Comparison of ENCODE assay signal across 20 mouse cellular contexts in the genomic region with DNA sequence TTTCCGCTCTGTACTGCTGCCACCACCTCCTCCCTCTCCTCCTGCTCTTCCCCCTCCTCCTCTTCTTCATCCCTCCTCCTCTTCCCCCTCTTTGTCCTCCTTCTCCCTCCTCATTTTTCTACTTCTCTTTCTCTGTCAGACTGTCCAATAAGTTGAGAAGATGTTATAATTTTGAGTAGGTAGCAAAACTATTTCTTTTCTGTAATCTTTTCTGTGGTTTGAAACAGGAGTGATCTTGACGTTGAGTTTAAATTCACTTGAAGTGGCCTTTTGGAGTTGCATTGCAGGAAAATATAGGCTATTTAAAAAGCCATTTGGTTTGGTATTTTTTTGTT. TPM values are rescaled to one million over a fixed set of nuclear protein-coding genes. Genes with fewer than 3 reads are reported as not detected.
DNase-seq lines count a peak whose midpoint lies in the region; ATAC-seq and TF ChIP-seq lines count a peak whose summit lies in the region.
"Had no signal": no experiment of that assay in that cellular context is flagged by ENCODE, and none has a peak within 500 bp of the region (broad histone marks: within the 10 kb centered on the region; RNA-seq: fewer than 3 reads in every experiment).

No protein-coding gene starts in this region.

- no peaks in the 10 kb centered on the region for H3K79me2 ChIP-seq in heart, adult 2 months (replicated peaks; ENCODE audit: control insufficient read depth, insufficient read depth, low read length)

- TF ChIP-seq POLR2A in heart, adult 2 months (IDR thresholded peaks at IDR 0.05; ENCODE audit: insufficient read depth, low read depth, low read length): no peak
- TF ChIP-seq POLR2A in spleen, adult 2 months (IDR thresholded peaks at IDR 0.05; ENCODE audit: low read depth, low read length): no peak

- TF ChIP-seq CTCF in heart, adult 2 months (IDR thresholded peaks at IDR 0.05): no peak
- TF ChIP-seq CTCF in heart, postnatal 0 days (IDR thresholded peaks at IDR 0.05; ENCODE audit: low read depth): no peak
- TF ChIP-seq CTCF in spleen, adult 2 months (IDR thresholded peaks at IDR 0.05; ENCODE audit: extremely low read depth, insufficient read depth, insufficient read length, insufficient replicate concordance): no peak

- H3K27ac ChIP-seq in heart, adult 2 months: peak overlapping the region; percentile 81
- peak overlapping the region; percentile 84 for H3K27ac ChIP-seq in heart, postnatal 0 days (ENCODE audit: low read depth)
- peak overlapping the region; percentile 99 for H3K27ac ChIP-seq in spleen, adult 2 months (ENCODE audit: insufficient read depth, low read length)
- H3K27ac ChIP-seq: embryonic facial prominence, embryonic 12.5 days; hindbrain, postnatal 0 days; neural tube, embryonic 12.5 days had no signal

- DNase-seq in heart, adult 2 months: no peak
- DNase-seq in heart, adult 11 months: no peak
- DNase-seq in heart, postnatal 0 days (ENCODE audit: low spot score): no peak
- no peak for DNase-seq in heart, adult 9 months (ENCODE audit: low spot score in 2 of 2)
- no peak for DNase-seq in spleen, adult 2 months (ENCODE audit: low read depth in 1 of 2, low spot score in 2 of 2)
- no peak for DNase-seq in spleen, postnatal 14 days (ENCODE audit: low spot score in 2 of 2)
- no peak for DNase-seq in layer of hippocampus, postnatal 25 days (ENCODE audit: extremely low spot score in 1 of 2, low spot score in 1 of 2)
- DNase-seq in left cerebral cortex, postnatal 36 days (ENCODE audit: low spot score in 2 of 2): no peak
- DNase-seq: cerebellum, adult 11-12 months; cerebellum, postnatal 14 days; gastrocnemius, postnatal 10 days; midbrain, embryonic 14.5 days; retina, postnatal 1 day had no signal

- H3K27me3 ChIP-seq in heart, adult 2 months (ENCODE audit: control insufficient read depth, insufficient read depth, low read length): no peaks in the 10 kb centered on the region
- H3K27me3 ChIP-seq in heart, postnatal 0 days (ENCODE audit: control insufficient read depth, insufficient read depth, low read length): no peaks in the 10 kb centered on the region
- H3K27me3 ChIP-seq in spleen, adult 2 months (ENCODE audit: control insufficient read depth, insufficient read depth, low read length): no peaks in the 10 kb centered on the region
- H3K27me3 ChIP-seq: embryonic facial prominence, embryonic 12.5 days; kidney, embryonic 15.5 days; neural tube, embryonic 12.5 days; Patski had no signal

- intact Hi-C loops in heart, adult 2 months (cut with DNase I): loop anchor here (1.0 to 5.0 kb wide), 3 partner anchors 21 to 130 kb away; no protein-coding TSS in a partner anchor
- intact Hi-C loops in left cerebral cortex, postnatal 36 days (cut with DNase I): no loop called here

- H3K9me3 ChIP-seq in heart, postnatal 0 days (replicated peaks; ENCODE audit: control insufficient read depth, low read length): no peaks in the 10 kb centered on the region
- H3K9me3 ChIP-seq: embryonic facial prominence, embryonic 12.5 days; G1E; kidney, embryonic 15.5 days; neural tube, embryonic 12.5 days had no signal

- ATAC-seq in heart, postnatal 0 days (ENCODE audit: insufficient read depth, low read depth): no peak
- ATAC-seq: forebrain, embryonic 14.5 days; hindbrain, postnatal 0 days; Patski had no signal

- TF ChIP-seq EP300 in heart, adult 2 months (IDR thresholded peaks at IDR 0.05; ENCODE audit: insufficient read depth, low read depth, low read length): no peak
- no peak for TF ChIP-seq EP300 in heart, postnatal 0 days (IDR thresholded peaks at IDR 0.05; ENCODE audit: low read depth)

- 29% methylated on average over 2 of the region's 2 CpGs for WGBS in heart, adult 2 months
- 60% methylated on average over 2 of the region's 2 CpGs for WGBS in heart, postnatal 0 days
- WGBS in spleen, adult 2 months: 10% methylated on average over 2 of the region's 2 CpGs

- no peaks in the 10 kb centered on the region; the same call in 1 of the 2 replicates for H3K36me3 ChIP-seq in heart, adult 2 months (ENCODE audit: control insufficient read depth, insufficient read depth, low read length)
- H3K36me3 ChIP-seq in heart, postnatal 0 days (replicated peaks; ENCODE audit: control insufficient read depth, insufficient read depth, low read length): no peaks in the 10 kb centered on the region
- H3K36me3 ChIP-seq in spleen, adult 2 months (ENCODE audit: control insufficient read depth, insufficient read depth, low read length): peaks cover under 1% of the 10 kb centered on the region; the same call in 1 of the 2 replicates
- H3K36me3 ChIP-seq: embryonic facial prominence, embryonic 12.5 days; G1E; kidney, embryonic 15.5 days; neural tube, embryonic 12.5 days had no signal

- H3K4me2 ChIP-seq in heart, postnatal 0 days (ENCODE audit: low read depth, low read length): no peak overlapping the region; the same call in 1 of the 2 replicates
- H3K4me2 ChIP-seq: embryonic facial prominence, embryonic 12.5 days; kidney, embryonic 15.5 days; neural tube, embryonic 12.5 days had no signal

- peaks cover 11% of the 10 kb centered on the region for H3K4me1 ChIP-seq in heart, adult 2 months (ENCODE audit: control insufficient read depth, insufficient read depth, low read length)
- no peaks in the 10 kb centered on the region for H3K4me1 ChIP-seq in heart, postnatal 0 days (ENCODE audit: control insufficient read depth, insufficient read depth)
- H3K4me1 ChIP-seq in spleen, adult 2 months (ENCODE audit: control insufficient read depth, insufficient read depth, insufficient read length): peaks cover 45% of the 10 kb centered on the region

- no peak overlapping the region for H3K4me3 ChIP-seq in heart, adult 2 months
- H3K4me3 ChIP-seq in heart, postnatal 0 days (ENCODE audit: low read depth, low read length): no peak overlapping the region
- H3K4me3 ChIP-seq in spleen, adult 2 months (ENCODE audit: extremely low read depth, insufficient read depth, insufficient read length): peak overlapping the region; percentile 87
- H3K4me3 ChIP-seq: embryonic facial prominence, embryonic 12.5 days; kidney, embryonic 15.5 days; neural tube, embryonic 12.5 days had no signal

- no peak overlapping the region for H3K9ac ChIP-seq in heart, adult 2 months (ENCODE audit: low read depth, low read length)
- H3K9ac ChIP-seq in heart, postnatal 0 days (replicated peaks; ENCODE audit: low read depth, low read length): no peak overlapping the region
- H3K9ac ChIP-seq: embryonic facial prominence, embryonic 12.5 days; kidney, embryonic 15.5 days; neural tube, embryonic 12.5 days had no signal

RNA-seq across cellular contexts. Expression of gene Nedd9, which starts 0.2 kb away (rescaled TPM):
- total RNA-seq in heart, adult 2 months (2021): 10 to 100 TPM; 26.7 to 28.9 TPM
- 15.2 and 24.7 TPM in 2 replicates for polyA plus RNA-seq in heart, adult 2 months (2012; rRNA removed)
- 28.2 and 42.6 TPM in 2 replicates for total RNA-seq in heart, postnatal 0 days (2014; rRNA removed; ENCODE audit: low replicate concordance)
- 9.0 and 10.1 TPM in 2 replicates for polyA plus RNA-seq in heart, postnatal 0 days (2015; fragmentation: Nextera tagmentation; extraction: Ambion mirVana)
- 45.3 and 48.4 TPM in 2 replicates for polyA plus RNA-seq in spleen, adult 2 months (2012; rRNA removed)
- total RNA-seq in layer of hippocampus, postnatal 25 days (2021): 10 to 100 TPM; 13.4 to 14.8 TPM
- 1 to 10 TPM; 7.5 to 7.9 TPM for total RNA-seq in left cerebral cortex, postnatal 36 days (2021)
- polyA plus RNA-seq: G1E had no signal
